In the genomic region with DNA sequence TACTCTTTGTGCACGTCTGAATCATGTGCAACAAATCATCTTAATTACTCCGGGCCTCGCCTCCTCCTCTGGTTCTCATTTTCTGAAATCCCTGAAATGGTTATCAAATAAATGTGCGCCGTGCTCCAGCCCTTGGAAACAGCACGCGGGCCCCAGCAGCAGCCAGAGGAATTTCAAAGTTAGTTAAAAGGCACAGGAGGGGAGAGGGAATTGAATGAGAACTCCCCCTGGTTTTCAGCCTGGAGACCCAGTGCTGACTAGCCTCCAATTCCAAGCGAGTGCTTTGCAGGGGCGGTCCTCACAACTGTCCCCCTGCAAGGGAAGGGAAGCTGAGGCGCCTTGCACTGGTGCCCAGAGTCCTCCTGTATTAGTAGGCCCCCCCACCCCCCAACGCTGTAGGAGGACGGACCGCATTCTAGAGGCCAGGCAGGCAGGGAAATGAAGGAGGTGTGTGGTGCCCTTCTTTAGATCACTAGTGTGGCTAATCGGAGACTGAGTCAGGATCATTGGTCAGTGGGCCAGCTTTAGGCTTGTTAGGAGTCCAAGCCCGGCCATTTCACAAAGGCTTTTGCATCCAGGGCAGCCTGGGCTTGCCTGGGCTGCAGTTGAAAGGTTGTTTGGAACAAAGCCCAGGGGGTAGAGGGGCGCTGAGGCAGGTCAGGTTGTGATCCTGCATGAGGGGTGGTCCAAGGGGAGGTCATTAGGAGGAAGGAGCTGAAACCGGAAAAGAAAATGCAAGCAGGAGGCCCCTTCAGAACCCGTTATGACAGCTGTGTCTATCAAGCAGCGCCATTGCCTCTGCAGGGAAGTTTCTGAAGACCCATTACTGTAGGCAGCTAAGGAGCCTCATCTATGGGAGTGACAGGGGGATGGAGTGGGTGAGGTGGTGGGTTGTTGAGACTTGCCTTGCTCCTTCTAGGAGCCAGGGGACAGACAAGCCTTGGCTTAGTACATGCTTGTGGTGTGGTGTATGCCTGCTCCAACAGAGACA, we compare ENCODE assay signal across 10 mouse cellular contexts.
DNase-seq lines count a peak whose midpoint lies in the region; ATAC-seq lines count a peak whose summit lies in the region.
"Had no signal": no experiment of that assay in that cellular context is flagged by ENCODE, and none has a peak within 500 bp of the region (broad histone marks: within the 10 kb centered on the region; RNA-seq: fewer than 3 reads in every experiment).

No protein-coding gene starts in this region.

- intact Hi-C loops in gastrocnemius, postnatal 14 days (cut with DNase I; ENCODE audit: low total_unique reads): no loop called here

- H3K4me1 ChIP-seq in liver, embryonic 11.5 days (replicated peaks; ENCODE audit: control insufficient read depth, insufficient read depth, low read length): no peaks in the 10 kb centered on the region
- peaks cover 36% of the 10 kb centered on the region for H3K4me1 ChIP-seq in forebrain, embryonic 10.5 days
- H3K4me1 ChIP-seq in neural tube, embryonic 13.5 days (replicated peaks): peaks cover 17% of the 10 kb centered on the region

- no peaks in the 10 kb centered on the region for H3K9me3 ChIP-seq in liver, embryonic 11.5 days (ENCODE audit: control insufficient read depth, low read length)
- no peaks in the 10 kb centered on the region for H3K9me3 ChIP-seq in forebrain, embryonic 10.5 days
- H3K9me3 ChIP-seq in neural tube, embryonic 13.5 days: no peaks in the 10 kb centered on the region

- H3K27ac ChIP-seq in liver, embryonic 11.5 days (ENCODE audit: low read depth, low read length): no peak overlapping the region
- H3K27ac ChIP-seq in forebrain, embryonic 10.5 days: peak overlapping the region; percentile 86
- H3K27ac ChIP-seq in neural tube, embryonic 13.5 days (replicated peaks): 0 out of 2 replicates have a peak overlapping the region, but pooled peaks have one; percentile 28

- no peaks in the 10 kb centered on the region for H3K36me3 ChIP-seq in liver, embryonic 11.5 days (ENCODE audit: control insufficient read depth, insufficient read depth, low read length)
- no peaks in the 10 kb centered on the region for H3K36me3 ChIP-seq in forebrain, embryonic 10.5 days (replicated peaks)
- H3K36me3 ChIP-seq in neural tube, embryonic 13.5 days: no peaks in the 10 kb centered on the region

- H3K4me2 ChIP-seq in liver, embryonic 11.5 days: peak overlapping the region; percentile 8; the same call in 1 of the 2 replicates
- H3K4me2 ChIP-seq in neural tube, embryonic 13.5 days: peak overlapping the region; percentile 48

- no peak overlapping the region for H3K4me3 ChIP-seq in liver, embryonic 11.5 days (ENCODE audit: low read depth, low read length)
- H3K4me3 ChIP-seq in forebrain, embryonic 10.5 days: peak overlapping the region; percentile 36
- H3K4me3 ChIP-seq in neural tube, embryonic 13.5 days: peak overlapping the region; percentile 14

- ATAC-seq in liver, embryonic 11.5 days (replicated peaks; ENCODE audit: low FRiP score): no peak
- ATAC-seq in neural tube, embryonic 13.5 days (ENCODE audit: low read depth): peak; percentile 67
- ATAC-seq: Patski had no signal

- DNase-seq in liver, embryonic 11.5 days (ENCODE audit: low spot score): no peak
- DNase-seq in liver: no peak
- peak; percentile 63 for DNase-seq in forebrain, embryonic 10.5 days (ENCODE audit: extremely low spot score, low spot score)
- DNase-seq in hindlimb bud, embryonic 11.5 days (ENCODE audit: extremely low spot score, low read depth, low spot score): peak; percentile 52
- DNase-seq in frontal cortex, postnatal 25 days (ENCODE audit: low spot score in 2 of 2): no peak
- no peak for DNase-seq in gastrocnemius, postnatal 14 days
- no peak for DNase-seq in kidney, adult 9 months
- DNase-seq: cerebellum, postnatal 10 days had no signal

- no peaks in the 10 kb centered on the region for H3K27me3 ChIP-seq in liver, embryonic 11.5 days (replicated peaks; ENCODE audit: control insufficient read depth, insufficient read depth, low read length)
- peaks cover 18% of the 10 kb centered on the region for H3K27me3 ChIP-seq in forebrain, embryonic 10.5 days (ENCODE audit: poor library complexity, severe bottlenecking)
- H3K27me3 ChIP-seq in neural tube, embryonic 13.5 days: no peaks in the 10 kb centered on the region
- H3K27me3 ChIP-seq: Patski had no signal

- no peak overlapping the region for H3K9ac ChIP-seq in liver, embryonic 11.5 days (ENCODE audit: low read depth, low read length)
- H3K9ac ChIP-seq in neural tube, embryonic 13.5 days: peak overlapping the region; percentile 48; the same call in 1 of the 2 replicates

- WGBS in liver, embryonic 11.5 days: 24% methylated on average over 19 of the region's 19 CpGs
- 7% methylated on average over 19 of the region's 19 CpGs for WGBS in forebrain, embryonic 10.5 days
- 10% methylated on average over 19 of the region's 19 CpGs for WGBS in neural tube, embryonic 13.5 days

Comparison
In these comparisons a context has a peak if more than half of its experiments do, and no peak if none do; other contexts are left out.
1. DNase-seq: peak in forebrain, embryonic 10.5 days (single experiment) and hindlimb bud, embryonic 11.5 days (single experiment); none in liver, embryonic 11.5 days (single experiment), liver (single experiment), frontal cortex, postnatal 25 days (0 of 2), gastrocnemius, postnatal 14 days (single experiment) and kidney, adult 9 months (single experiment).